Mouse (Mus musculus): ENCODE data around the gene Opn4. TPM values are rescaled to one million over a fixed set of nuclear protein-coding genes. Genes with fewer than 3 reads are reported as not detected.

The Opn4 gene
- polyA plus RNA-seq (2017; shearing (Covaris generic)), result not detected

GRCm38 (mm10) chr14:34599941-34600340 lies at the start of gene Opn4:
Gene Opn4 (minus strand): TSS chr14:34600142.

GRCm38 (mm10) chr14:34588498-34588897 lies 11.4 kb downstream of the Opn4 start, which contains the start of gene Ldb3:
Gene Ldb3 (minus strand): TSS chr14:34588682.

Other genes with a start within 250 kb of the Opn4 start
- gene Fam25c, start 244.7 kb downstream of the Opn4 start, polyA plus RNA-seq (2017; shearing (Covaris generic)), result not detected
- gene Sncg, start 225.4 kb downstream of the Opn4 start, polyA plus RNA-seq (2017; shearing (Covaris generic)), result not detected
- 0.14 TPM for gene Mmrn2, start 224.7 kb downstream of the Opn4 start, polyA plus RNA-seq (2017; shearing (Covaris generic))
- 0.15 TPM for gene Bmpr1a, start 96.8 kb downstream of the Opn4 start, polyA plus RNA-seq (2017; shearing (Covaris generic))
- not detected for gene 9230112D13Rik, start 77.3 kb downstream of the Opn4 start, polyA plus RNA-seq (2017; shearing (Covaris generic))
- not detected for gene Ldb3, start 11.5 kb downstream of the Opn4 start, polyA plus RNA-seq (2017; shearing (Covaris generic))
- gene Wapl, start 73.8 kb upstream of the Opn4 start, polyA plus RNA-seq (2017; shearing (Covaris generic)), result 14.8 TPM
- gene Grid1, start 220.0 kb upstream of the Opn4 start, polyA plus RNA-seq (2017; shearing (Covaris generic)), result not detected